Mouse (Mus musculus): ENCODE measurements around the gene Desi2. TPM values are rescaled to one million over a fixed set of nuclear protein-coding genes. Genes with fewer than 3 reads are reported as not detected.

Gene Desi2
- polyA plus RNA-seq, 1 experiment from 2014 or later, result 19.4 TPM

Other genes starting within 250 kb of the Desi2 start
- 0.29 and 0.43 TPM in 2 replicates for gene Catspere2, start 204.0 kb upstream of the Desi2 start, polyA plus RNA-seq (2015; fragmentation: Nextera tagmentation; extraction: Ambion mirVana)
- 146 and 152 TPM in 2 replicates for gene Cox20, start 131.7 kb downstream of the Desi2 start, polyA plus RNA-seq (2015; fragmentation: Nextera tagmentation; extraction: Ambion mirVana)
- 258 and 293 TPM in 2 replicates for gene Hnrnpu, start 150.4 kb downstream of the Desi2 start, polyA plus RNA-seq (2015; fragmentation: Nextera tagmentation; extraction: Ambion mirVana)
- gene Efcab2, start 218.7 kb downstream of the Desi2 start, polyA plus RNA-seq (2015; fragmentation: Nextera tagmentation; extraction: Ambion mirVana), result 9.7 and 12.6 TPM in 2 replicates

Data from hindbrain, embryonic 13.5 days (tissue).